Mouse (Mus musculus) heart, embryonic 15.5 days (tissue): ENCODE data around the gene Mkln1. TPM values are rescaled to one million over a fixed set of nuclear protein-coding genes. Genes with fewer than 3 reads are reported as not detected.

ENCODE experiments used
- ATAC-seq: fragments of 200-750 bp; cut with Nextera tagmentation; replicated peaks from 2 replicates; pipeline ENCODE4 v1.8.0; 2017; ENCODE audit warnings: low read depth, moderate TSS enrichment; ENCODE audit not compliant: insufficient number of reproducible peaks, insufficient read depth, low FRiP score
- H3K27ac ChIP-seq: fragments of 300-500 bp; sonication (generic); 2 replicates; pipeline ENCODE4 v1.5.1; 2015; ENCODE audit warnings: mild to moderate bottlenecking, inconsistent platforms
- H3K27me3 ChIP-seq: fragments of 300-500 bp; sonication (generic); 2 replicates; pipeline ENCODE4 v1.6.1; 2015; ENCODE audit warnings: inconsistent platforms
- H3K36me3 ChIP-seq: fragments of 300-500 bp; sonication (generic); 2 replicates; pipeline ENCODE4 v1.6.1; 2015; ENCODE audit warnings: mild to moderate bottlenecking, inconsistent platforms
- H3K4me1 ChIP-seq: fragments of 300-500 bp; sonication (generic); replicated peaks from 2 replicates; pipeline ENCODE4 v1.6.1; 2015; ENCODE audit warnings: inconsistent platforms
- H3K4me2 ChIP-seq: fragments of 300-500 bp; sonication (generic); 2 replicates; pipeline ENCODE4 v1.6.1; 2015; ENCODE audit warnings: inconsistent platforms, mild to moderate bottlenecking, moderate library complexity
- H3K4me3 ChIP-seq: fragments of 300-500 bp; sonication (generic); 2 replicates; pipeline ENCODE4 v1.5.1; 2015; ENCODE audit warnings: mild to moderate bottlenecking, inconsistent platforms
- H3K9ac ChIP-seq: fragments of 300-500 bp; sonication (generic); 2 replicates; pipeline ENCODE4 v1.6.1; 2015; ENCODE audit warnings: mild to moderate bottlenecking, inconsistent platforms
- H3K9me3 ChIP-seq: fragments of 300-500 bp; sonication (generic); replicated peaks from 2 replicates; pipeline ENCODE4 v1.6.1; 2016; ENCODE audit warnings: inconsistent platforms
- WGBS: fragments of 180-500 bp; shearing (Covaris S2); methylation state at CpG from one replicate; pipeline ENCODE4 v1.1.7; 2015; ENCODE audit warnings: mixed read lengths; 5-methylcytosine and 5-hydroxymethylcytosine counted together
- polyA plus RNA-seq: library from polyadenylated mRNA; unstranded; fragments of >200 nt; fragmentation: Nextera tagmentation; extraction: Ambion mirVana; gene quantifications from 2 replicates; pipeline ENCODE4 v1.2.1, GENCODE M21; 2015

Gene Mkln1
- polyA plus RNA-seq, 1 experiment from 2014 or later: 190 TPM

DNA sequence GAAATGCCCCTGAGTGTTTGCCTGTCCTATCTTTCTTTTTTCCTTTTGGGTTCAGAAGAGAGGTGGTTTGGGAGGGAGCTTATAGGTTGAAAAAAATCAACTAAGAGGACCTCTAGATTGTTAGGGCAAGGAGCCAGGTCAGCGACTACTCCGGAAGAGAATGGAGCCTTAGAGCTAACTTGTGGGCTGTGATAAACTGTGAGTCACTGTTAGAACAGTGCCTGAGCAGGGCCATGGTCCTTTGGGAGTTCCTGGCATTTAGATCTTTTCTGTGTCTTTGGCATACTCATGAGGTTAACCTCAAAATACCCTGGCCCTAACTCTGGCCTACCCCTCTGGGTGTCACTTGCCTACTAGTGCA, 119.8 kb downstream of the Mkln1 start:
- Histone ChIP-seq H3K9me3 (no peaks in the 10 kb centered on the region), H3K27me3 (no peaks in the 10 kb centered on the region), H3K4me1 (peaks cover 18% of the 10 kb centered on the region), H3K36me3 (no peaks in the 10 kb centered on the region), H3K4me2 (no peak overlapping the region), H3K27ac (peak overlapping the region; percentile 64), H3K4me3 (no peak overlapping the region), H3K9ac (no peak overlapping the region)
- peak; percentile 64 for ATAC-seq
- WGBS: 36% methylated on average over 2 of the region's 2 CpGs

DNA sequence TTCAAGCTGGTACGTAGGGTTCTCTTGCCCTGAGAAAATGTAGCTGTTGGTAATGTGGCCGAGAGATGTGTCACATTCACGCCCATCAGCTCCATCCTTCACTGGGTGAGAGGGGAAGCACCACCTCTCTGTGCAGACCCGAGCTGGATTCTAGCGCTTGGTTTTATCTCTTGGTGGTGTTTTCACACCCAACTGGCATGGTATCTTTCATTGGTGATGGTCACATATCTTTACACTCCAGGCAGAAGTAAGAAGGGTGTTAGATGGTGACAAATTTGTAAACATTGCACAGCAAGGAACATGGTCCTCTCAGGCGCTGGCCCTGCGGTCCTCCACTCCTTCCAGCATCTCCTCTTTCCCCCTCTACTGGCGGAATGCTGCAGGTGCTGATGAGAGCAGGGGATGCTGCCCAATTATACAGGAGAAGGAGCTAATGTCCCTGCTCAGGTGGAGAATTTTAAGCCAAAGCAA, 120.5 kb downstream of the Mkln1 start:
- Histone ChIP-seq H3K9me3 (no peaks in the 10 kb centered on the region), H3K27ac (peak overlapping the region; percentile 64; the same call in 1 of the 2 replicates), H3K4me3 (no peak overlapping the region), H3K9ac (no peak overlapping the region), H3K4me2 (no peak overlapping the region), H3K36me3 (no peaks in the 10 kb centered on the region), H3K27me3 (no peaks in the 10 kb centered on the region), H3K4me1 (peaks cover 18% of the 10 kb centered on the region)
- 58% methylated on average over 8 of the region's 8 CpGs for WGBS
- ATAC-seq: no peak

DNA sequence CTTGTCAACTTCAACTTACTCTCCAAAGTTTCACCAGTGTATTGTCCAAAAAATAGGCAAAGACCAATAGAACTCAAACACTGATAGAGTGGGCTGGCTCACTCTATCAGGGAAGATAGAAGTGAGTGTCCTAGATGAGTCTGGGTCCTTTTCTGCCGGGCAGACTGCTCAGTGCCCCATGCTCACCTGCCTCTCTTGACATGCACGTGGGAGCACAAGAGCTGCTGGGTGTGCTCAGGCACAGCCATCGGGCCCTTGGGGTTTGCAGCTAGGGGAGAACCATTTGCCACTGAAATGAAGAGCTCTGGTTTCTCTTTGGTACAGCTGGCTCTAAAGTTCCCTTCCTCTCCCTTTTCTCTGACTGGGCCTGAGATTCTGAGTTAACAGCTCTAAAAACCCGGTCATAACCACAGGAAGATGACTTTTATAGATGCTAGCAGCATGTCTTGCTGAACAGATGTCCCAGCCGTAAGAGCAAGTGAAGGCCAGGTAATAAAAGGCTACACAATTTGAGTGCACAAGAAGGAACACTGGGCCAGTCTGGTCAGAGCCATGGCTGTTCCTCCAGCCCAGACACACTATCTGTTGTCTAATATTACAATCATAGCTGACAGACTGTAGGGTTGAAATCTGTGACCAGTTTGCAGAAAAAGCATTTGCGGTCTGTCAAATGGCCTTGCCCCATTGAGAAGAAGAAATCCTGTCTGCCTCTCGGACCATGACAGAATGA, 122.1 kb downstream of the Mkln1 start:
- no peak overlapping the region for H3K9ac ChIP-seq
- H3K27ac ChIP-seq: no peak overlapping the region
- H3K27me3 ChIP-seq: no peaks in the 10 kb centered on the region
- H3K4me2 ChIP-seq: no peak overlapping the region
- H3K4me1 ChIP-seq: peaks cover 16% of the 10 kb centered on the region
- no peak for ATAC-seq
- no peak overlapping the region for H3K4me3 ChIP-seq
- H3K36me3 ChIP-seq: peaks cover 5% of the 10 kb centered on the region; the same call in 1 of the 2 replicates
- WGBS: 68% methylated on average over 7 of the region's 7 CpGs
- H3K9me3 ChIP-seq: no peaks in the 10 kb centered on the region

DNA sequence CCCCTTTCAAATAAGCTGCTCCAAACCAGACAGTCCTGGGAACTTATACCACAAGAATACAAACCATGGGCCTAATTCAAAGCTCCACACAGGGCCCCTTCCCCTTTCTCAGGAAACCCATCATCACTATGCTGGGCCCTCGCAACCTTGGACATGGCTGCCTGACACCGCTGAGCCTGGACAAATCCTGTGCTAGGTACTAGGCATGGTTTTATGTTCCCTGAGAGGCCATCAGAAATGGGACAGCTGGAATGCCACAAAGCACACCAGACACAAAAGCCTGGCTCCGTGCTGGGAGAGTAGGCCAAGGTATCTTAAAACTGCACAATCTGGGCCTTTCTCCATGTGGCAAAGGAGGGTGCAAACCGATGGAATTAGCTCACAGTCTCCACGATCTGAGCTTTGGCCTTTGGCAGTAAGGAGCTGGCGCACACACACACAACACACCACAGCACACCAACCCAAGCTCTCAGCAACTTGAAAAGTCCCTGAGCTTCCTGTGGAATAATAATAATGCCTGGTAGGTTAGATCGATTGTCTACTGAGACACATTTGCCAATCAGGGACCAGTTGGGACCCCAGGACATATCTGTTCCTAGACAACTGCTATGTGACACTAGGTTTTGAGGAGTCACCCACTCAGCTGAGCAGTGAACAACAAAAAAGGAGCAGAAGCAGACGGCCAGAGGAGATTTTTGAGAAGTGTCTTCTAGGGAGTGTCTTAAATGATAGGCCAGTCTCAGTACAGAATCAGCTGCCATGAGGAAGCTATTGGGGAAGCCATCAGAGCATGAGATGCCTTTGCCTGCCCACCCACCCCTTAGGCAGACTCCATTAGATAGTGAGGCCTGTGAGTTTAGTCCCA, 123.2 kb downstream of the Mkln1 start:
- Histone ChIP-seq H3K4me3 (no peak overlapping the region), H3K9me3 (no peaks in the 10 kb centered on the region), H3K36me3 (peaks cover 5% of the 10 kb centered on the region; the same call in 1 of the 2 replicates), H3K9ac (no peak overlapping the region), H3K4me2 (no peak overlapping the region), H3K4me1 (peaks cover 14% of the 10 kb centered on the region), H3K27me3 (no peaks in the 10 kb centered on the region), H3K27ac (no peak overlapping the region)
- no peak for ATAC-seq
- 80% methylated on average over 8 of the region's 8 CpGs for WGBS

DNA sequence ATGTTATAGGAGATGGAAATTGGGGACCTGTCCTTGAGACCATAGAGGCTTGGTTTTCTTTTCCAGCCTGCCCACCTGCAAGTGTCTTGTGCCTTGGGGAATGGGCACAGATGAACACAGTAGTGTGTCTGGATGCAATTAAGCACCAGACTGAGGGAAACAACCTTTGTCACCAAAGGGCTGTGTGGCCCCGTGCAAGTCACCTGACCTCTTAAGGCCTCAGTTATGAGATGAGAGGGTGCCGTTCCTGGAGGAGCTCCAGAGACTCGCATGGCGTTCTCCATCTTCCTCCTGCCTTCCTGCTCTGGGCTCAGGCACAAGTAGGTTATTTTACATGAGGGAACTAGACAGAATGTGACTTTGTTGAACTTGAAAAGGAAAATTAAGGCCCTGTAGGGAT, 123.9 kb downstream of the Mkln1 start:
- no peak overlapping the region for H3K27ac ChIP-seq
- no peak for ATAC-seq
- H3K9me3 ChIP-seq: no peaks in the 10 kb centered on the region
- H3K4me1 ChIP-seq: peaks cover 14% of the 10 kb centered on the region
- H3K36me3 ChIP-seq: peaks cover 5% of the 10 kb centered on the region; the same call in 1 of the 2 replicates
- H3K27me3 ChIP-seq: no peaks in the 10 kb centered on the region
- no peak overlapping the region for H3K4me2 ChIP-seq
- no peak overlapping the region for H3K9ac ChIP-seq
- 75% methylated on average over 4 of the region's 4 CpGs for WGBS
- H3K4me3 ChIP-seq: no peak overlapping the region

DNA sequence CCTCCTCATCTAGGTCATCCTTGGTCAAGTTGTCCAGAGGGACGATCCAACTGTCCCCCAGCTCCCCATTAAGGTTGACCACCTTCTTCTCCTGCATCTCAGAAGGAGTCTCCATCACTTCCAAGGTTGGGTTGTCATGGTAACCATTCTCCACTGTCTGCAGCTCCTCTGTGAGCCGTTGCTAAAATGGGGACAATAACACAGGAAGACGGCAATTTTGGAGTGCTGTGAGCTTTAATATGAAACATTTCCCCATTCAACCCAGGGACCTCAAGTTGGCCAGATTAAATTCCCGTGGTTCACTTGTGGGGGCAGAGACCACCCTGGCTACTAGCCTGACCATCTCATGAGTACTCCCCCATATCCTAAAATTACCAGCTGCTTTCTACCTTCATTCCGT, 124.5 kb downstream of the Mkln1 start:
- Histone ChIP-seq H3K9me3 (no peaks in the 10 kb centered on the region), H3K36me3 (peaks cover 5% of the 10 kb centered on the region; the same call in 1 of the 2 replicates), H3K4me2 (no peak overlapping the region), H3K4me1 (peaks cover 10% of the 10 kb centered on the region), H3K4me3 (no peak overlapping the region), H3K27me3 (no peaks in the 10 kb centered on the region), H3K27ac (no peak overlapping the region), H3K9ac (no peak overlapping the region)
- ATAC-seq: no peak
- WGBS: 71% methylated on average over 5 of the region's 5 CpGs

DNA sequence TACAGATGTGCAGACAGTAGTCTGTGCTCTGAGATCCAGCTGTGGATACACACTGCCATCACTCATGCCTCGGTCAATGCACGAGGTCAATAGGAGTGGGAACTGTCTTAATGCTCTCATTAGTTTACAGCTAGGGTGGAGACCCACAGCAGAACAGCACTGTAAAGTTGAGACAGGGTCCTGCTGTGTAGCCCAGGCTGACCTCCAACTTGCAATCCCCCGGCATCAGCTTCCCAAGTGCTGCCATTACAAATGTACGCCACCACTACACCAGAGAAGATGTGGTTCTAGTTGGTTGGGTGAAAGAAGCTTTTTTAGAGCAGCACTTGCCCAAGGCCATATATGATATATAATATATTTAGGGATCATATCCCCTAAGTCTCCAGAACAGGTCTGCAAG, 125.1 kb downstream of the Mkln1 start:
- Histone ChIP-seq H3K9me3 (no peaks in the 10 kb centered on the region), H3K9ac (no peak overlapping the region), H3K4me1 (peaks cover 4% of the 10 kb centered on the region), H3K27ac (no peak overlapping the region), H3K27me3 (no peaks in the 10 kb centered on the region), H3K36me3 (peaks cover 5% of the 10 kb centered on the region; the same call in 1 of the 2 replicates), H3K4me2 (no peak overlapping the region), H3K4me3 (no peak overlapping the region)
- no peak for ATAC-seq
- 83% methylated on average over 4 of the region's 4 CpGs for WGBS

DNA sequence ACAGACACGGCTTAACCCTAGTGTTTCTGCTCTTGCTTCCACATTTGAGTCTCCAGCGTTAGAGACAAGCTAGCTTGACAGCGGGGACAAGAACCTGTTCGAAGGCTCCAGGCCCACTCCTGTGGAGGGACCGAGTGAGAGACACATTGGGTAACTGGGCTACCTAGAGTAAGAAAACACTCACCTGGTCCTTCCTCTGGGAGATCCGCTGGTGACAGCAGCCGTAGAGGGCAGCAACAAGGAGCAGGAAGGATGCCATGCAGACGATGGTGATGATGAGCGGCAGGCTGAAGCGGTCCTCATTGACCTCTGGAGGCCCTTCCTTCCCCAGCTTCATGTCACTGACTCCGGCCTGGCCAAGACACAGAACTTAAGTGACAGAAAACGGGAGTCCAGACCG, 125.6 kb downstream of the Mkln1 start:
- Histone ChIP-seq H3K4me1 (no peaks in the 10 kb centered on the region; the same call in 1 of the 2 replicates), H3K4me2 (no peak overlapping the region), H3K9ac (no peak overlapping the region), H3K4me3 (no peak overlapping the region), H3K9me3 (no peaks in the 10 kb centered on the region), H3K27ac (no peak overlapping the region), H3K27me3 (no peaks in the 10 kb centered on the region), H3K36me3 (peaks cover 5% of the 10 kb centered on the region; the same call in 1 of the 2 replicates)
- no peak for ATAC-seq
- WGBS: 86% methylated on average over 13 of the region's 13 CpGs

DNA sequence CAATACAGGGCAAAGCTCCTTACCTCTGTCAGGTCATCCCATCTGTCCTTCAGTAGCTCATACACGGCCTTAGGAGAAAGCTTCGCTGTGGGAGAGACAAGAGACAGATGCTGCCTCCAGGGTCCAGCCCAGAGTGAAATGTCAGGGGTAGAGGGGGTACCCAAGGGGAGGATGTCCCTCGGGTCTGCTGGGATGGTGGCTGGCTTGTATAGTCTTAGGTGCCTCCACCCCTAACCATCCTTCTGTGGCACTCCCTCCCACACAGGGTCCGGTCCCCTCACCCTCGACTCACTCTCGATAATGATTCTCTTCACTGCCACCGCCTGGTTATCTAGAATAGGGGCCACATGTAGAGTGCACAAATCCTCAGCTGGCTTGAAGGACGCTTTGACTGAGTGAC, 126.1 kb downstream of the Mkln1 start:
- WGBS: 72% methylated on average over 8 of the region's 8 CpGs
- no peaks in the 10 kb centered on the region for H3K9me3 ChIP-seq
- H3K36me3 ChIP-seq: peaks cover 5% of the 10 kb centered on the region; the same call in 1 of the 2 replicates
- H3K4me1 ChIP-seq: no peaks in the 10 kb centered on the region
- H3K4me3 ChIP-seq: no peak overlapping the region
- H3K27ac ChIP-seq: no peak overlapping the region
- no peaks in the 10 kb centered on the region for H3K27me3 ChIP-seq
- H3K9ac ChIP-seq: no peak overlapping the region
- H3K4me2 ChIP-seq: no peak overlapping the region
- ATAC-seq: no peak

DNA sequence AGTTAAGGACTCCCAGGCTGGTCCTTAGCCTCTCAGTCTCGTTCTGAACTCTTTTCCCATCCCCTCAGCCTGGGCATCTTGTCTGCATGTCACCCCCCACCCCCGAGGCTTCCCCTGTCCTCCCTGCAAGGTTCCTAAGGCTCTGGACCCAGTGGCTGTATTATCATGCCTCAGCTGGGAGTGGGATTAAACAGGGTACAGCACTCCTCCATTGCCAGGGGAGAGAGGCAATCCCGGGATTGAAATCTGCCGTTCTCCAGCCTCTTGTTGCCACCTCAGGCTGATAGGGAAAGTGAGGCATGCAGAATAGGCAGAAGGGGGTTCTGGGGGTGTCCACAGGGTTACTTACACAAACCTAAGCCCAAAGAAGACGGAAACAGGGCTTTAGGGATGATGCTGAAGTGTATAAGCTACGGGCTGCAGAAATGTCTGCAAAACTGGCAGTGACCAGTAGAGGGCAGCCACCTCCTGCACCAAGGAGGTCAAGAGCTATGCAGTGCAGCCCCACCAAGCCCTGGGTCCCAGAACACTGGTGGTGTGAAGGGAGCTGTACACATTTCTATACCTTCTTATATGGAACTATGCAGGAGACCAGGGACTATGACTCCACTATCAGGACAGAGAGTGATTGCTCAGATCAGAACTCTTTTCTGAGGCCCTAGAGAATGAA, 126.8 kb downstream of the Mkln1 start:
- Histone ChIP-seq H3K27me3 (no peaks in the 10 kb centered on the region), H3K9ac (no peak overlapping the region), H3K4me2 (no peak overlapping the region), H3K4me1 (no peaks in the 10 kb centered on the region), H3K36me3 (peaks cover 5% of the 10 kb centered on the region; the same call in 1 of the 2 replicates), H3K4me3 (no peak overlapping the region), H3K27ac (no peak overlapping the region), H3K9me3 (no peaks in the 10 kb centered on the region)
- peak; percentile 47; the same call in 1 of the 2 replicates for ATAC-seq
- WGBS: 59% methylated on average over 6 of the region's 6 CpGs

DNA sequence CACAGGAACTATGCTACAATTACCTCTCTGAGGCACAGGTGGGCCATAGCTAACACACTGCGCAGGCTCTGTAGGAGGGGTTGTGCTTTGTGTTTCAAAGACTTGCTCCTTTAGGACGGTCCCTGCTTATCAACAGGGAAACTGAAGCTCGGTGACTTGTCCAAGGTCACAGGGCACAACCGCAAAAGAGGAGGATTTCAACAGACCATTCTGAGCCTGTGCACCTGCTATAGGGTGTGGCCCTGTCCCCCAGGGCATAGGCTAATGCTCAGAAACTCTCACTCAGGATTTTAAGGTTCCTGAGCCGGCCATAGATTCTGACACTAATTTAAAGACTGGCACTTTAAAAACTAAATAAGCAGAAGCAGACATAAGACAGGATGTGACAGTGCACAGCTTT, 128.4 kb downstream of the Mkln1 start:
- ATAC-seq: no peak
- H3K36me3 ChIP-seq: peaks cover 5% of the 10 kb centered on the region; the same call in 1 of the 2 replicates
- H3K4me3 ChIP-seq: no peak overlapping the region
- WGBS: 72% methylated on average over 5 of the region's 5 CpGs
- no peaks in the 10 kb centered on the region for H3K9me3 ChIP-seq
- no peak overlapping the region for H3K27ac ChIP-seq
- no peak overlapping the region for H3K4me2 ChIP-seq
- H3K9ac ChIP-seq: no peak overlapping the region
- H3K4me1 ChIP-seq: no peaks in the 10 kb centered on the region
- H3K27me3 ChIP-seq: no peaks in the 10 kb centered on the region
